Mouse (Mus musculus): ENCODE results near the gene Smyd3.

Smyd3 gene

DNA sequence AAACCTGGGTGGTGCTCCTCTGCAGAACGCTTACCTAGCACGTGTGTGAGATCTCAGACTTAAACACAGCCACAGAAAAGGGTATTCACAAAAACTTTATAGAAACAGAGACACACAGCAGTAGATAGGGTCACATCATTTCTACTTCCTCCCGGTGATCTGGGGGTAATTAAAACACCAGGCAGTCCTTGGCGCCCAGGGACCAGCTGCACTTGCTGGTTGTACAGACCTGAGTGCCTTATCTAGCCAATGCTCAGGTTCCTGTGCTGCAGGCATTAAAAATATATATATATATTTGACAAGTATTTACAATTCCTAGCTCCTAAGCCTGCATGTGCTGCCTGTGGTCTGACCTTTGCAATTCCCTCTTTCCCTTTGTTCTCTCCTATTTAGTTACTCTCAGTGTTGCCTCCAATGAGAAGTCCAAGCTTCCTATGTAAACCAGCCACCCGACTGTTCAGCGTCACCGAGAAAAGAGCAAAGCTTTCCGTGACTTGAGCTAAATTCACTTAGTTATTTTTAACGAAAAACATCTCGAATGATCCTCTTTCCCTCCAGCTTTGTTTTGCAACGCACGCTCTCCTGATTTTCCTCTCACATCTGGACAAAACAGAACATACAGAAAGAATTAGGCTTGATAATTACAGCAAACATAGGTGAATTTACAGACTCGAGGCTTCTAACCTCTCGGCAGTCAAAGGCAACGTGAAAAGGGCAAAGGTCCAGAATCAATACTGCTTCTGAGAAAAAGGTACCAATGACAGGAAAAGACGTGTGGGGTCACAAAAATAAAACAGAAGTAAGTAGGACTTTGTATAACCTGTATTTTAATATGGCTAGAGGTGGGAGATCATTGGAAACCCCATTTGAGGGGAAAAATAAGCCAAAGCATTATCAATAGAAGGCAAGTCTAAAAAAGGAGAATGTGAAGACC lies 409.8 kb downstream of the Smyd3 start:
- DNase-seq = no peak

DNA sequence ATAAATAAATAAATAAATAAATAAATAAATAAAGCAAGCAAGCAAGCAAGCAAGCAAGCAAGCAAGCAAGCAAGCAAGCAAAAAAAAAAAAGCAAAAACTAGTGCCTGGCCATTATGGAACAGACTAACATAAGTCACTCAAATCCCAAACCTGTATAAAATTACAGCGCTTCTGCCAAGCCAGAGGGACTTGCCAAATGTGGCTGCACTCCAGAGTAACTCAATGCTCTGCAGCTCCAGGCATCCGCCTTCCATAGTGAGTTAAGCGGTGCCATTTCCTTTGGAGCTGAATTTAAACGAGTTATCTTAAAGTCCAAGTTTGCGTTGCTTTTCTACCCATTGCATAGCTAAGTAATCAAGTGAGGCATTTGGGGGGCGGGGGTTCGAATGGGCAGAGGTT lies 410.6 kb downstream of the Smyd3 start:
- no peak for DNase-seq

DNA sequence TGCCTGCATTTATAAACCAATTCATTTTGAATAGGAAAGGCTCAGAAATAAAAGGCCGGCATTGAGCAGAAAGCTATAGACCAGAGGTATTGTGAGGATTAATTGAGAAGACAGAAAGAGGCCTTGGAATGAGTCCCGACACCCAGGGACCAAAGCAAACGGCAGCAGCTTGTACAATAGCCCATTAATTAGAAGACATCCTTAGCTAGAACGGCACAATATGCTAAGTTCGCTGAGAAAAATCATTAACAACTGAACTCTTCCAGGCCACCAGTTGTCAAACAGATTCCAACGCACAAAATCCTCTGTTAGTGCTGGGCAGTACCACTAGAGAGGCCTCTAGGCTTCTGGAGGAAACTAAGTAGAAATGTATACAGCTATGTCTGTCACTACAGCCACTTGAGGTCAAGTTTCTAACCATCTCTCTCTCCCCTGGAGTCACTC lies 411.1 kb downstream of the Smyd3 start:
- DNase-seq = no peak

DNA sequence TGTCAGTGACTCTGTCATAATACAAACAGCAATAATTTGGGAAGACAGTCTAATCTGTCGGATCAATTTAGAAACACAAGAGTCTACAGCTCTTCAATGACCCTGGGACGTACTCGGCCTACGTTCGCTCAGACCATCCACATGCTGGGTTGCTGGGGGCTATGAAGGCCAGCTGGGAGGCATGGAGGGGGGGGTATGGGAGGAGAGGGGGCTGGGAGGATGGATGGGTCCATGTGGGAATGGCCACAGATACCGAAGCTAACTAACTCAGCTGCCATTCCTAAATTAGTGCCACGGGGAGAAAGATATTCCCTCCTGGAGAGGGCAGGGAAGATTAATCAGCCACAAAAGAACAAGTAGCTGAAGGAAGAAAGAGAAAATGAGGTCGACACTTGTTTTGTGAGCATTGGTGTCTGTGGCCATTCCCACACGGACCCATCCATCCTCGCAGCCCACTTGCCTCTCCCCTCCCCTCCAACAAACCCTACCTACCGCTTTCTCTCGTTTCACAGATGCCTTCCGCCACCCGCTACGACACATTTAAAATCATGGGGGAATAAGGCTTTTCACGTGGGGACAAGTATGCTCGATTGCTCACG lies 411.6 kb downstream of the Smyd3 start:
- no peak for DNase-seq

DNA sequence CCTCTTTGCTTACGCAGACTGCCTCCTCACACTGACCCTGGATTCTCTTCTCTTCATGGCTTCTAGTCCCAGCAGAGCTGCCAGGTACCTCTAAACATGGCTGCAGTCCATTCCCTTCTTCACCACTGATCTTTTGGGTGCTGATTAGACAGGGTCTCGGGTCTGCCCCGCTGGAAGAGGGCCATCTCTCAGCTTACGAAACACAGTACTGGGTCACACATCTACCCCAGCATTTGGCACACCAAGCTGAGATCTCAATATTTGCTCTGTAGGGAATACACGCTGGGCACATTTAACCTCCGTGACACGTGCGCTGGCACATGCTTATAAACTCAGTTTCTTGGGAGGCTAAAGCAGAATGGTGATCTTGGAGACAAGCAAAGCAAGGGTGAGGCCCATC lies 413.4 kb downstream of the Smyd3 start:
- no peak for DNase-seq

DNA sequence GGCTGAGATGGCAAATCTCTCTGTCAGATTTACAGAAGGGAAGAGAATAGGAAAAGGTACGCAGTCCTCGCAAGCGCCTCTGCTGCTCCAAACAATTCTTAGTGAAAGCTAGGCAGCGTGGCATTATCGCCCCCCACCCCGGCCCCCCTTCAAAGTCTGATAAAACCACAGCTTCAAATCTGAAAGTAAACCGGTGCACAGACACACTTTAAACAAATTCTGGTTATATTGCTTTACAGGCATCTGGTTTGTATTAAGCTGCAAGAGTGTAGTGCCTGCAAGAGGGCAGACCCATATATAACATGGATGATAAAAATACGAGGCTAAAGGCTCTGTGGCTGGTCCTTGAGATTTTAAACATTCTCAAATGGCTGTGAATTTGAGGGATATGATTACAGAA lies 420.8 kb downstream of the Smyd3 start:
- no peak for DNase-seq

DNA sequence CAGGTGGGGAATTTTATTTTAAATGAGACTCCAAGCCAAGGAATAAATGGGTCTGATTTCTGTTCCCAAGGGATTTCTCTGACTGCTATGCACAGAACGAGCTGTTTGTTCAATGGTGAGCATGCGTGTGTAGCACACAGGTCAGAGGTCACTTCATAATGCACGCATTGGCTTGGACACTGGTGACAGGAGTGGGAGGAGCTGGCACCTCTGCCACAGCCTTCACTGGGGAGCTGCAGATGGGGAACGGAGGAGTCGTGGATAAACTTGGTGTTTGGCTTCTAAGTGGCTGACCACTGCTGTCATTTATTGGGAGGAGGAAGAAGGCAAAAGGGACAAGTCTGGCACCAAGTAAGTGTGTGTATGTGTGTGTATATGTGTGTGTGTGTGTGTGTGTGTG lies 421.5 kb downstream of the Smyd3 start:
- DNase-seq = no peak

DNA sequence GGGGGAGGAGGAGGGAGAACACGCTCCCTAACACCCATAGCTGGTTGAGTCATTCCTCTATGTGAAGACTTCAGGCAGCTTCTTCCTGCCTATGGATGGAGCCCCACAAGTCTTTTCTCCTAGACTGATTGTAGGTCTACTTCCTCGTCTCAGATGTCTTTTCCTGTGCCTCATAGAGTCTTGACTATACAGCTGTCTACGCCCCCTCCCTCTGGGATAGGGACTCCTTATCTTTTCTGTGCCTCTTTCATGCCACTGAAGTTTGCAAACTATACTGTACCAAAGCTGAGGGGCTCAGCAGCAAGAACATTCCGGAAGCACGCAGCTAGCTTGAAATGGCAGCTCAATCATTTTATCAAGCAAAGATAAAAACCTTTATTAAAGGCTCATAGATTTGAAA lies 428.7 kb downstream of the Smyd3 start:
- no peak for DNase-seq

DNA sequence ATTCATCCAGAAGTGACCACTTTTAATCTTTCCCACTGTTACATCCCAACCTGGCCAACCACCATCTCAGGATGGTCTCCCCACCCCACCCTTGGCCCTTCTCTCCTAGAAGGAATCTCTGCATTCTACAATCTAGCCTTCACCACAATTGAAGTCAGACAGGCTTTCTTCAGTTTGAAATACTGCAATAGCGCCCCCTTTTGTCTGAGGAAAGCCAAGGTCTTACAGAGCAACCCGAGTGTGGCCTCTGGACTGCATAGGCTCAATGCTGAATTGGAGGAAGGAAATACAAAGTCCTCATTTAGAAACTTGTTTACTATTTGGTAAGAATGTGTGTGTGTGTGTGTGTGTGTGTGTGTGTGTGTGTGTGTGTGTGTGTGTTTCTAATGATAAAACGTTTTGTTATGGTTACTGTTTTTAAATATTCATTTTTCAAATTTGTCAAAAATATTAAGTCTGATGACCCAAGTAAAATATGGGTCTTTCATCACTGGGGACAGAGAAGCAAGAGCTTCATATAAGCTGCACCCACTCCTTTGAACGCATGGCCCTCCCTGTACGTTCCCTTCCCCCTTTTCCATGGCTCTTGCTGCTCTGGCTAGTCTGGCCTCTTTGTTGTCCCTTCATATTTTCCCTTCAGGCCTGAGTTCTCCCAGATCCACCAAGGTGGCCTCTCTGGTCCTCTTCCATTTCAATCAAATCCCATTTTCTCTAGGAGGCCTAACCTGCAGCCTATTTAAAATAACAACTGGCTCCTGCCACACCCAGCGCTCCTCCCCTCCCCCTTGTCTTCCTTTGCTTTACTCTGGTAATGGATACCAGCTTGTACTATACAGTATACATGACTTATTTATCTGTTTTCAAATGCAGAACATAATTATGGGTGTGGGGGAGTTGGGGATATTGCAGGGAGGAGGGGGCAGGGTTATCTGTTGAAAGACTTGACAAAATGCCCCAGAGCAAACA lies 430.5 kb downstream of the Smyd3 start:
- no peak for DNase-seq

DNA sequence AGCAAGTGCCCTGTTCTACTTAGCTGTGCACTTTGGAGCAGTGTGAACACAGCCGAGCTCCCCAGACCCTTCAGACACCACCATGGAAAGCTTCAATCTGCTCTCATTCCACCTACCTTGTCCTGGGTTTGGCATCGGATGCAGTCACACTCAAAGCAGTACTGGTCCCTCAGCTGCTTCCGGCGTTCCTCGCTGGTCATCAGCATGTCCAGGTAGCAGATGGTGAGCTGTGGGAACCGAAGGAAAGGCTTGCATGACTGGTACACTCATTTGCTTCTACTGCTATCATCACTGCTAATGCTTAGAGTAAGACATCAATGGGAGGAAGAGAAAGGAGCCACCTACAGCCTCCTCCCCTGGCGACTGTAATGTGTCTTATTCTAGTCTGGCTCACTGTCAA lies 431.6 kb downstream of the Smyd3 start:
- no peak for DNase-seq

DNA sequence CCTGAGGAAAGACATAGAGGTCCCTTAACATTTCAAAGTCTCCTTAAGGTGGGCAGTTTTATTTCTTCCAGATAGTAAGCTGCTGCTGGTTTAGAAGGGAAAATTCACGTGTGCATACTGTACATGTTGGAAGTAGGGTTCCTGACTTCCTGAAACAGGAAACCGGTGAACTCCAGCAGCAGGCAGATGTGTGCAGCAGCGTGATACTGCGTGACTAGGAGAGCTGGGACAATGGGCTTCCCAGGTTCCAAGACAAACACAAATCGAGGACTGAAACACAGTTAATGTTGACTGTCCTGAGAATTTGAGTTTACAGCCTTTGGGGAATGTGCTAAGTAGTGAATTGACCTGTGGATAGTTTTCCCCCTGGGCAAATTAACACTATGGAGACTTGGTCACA lies 434.7 kb downstream of the Smyd3 start:
- DNase-seq = no peak

DNA sequence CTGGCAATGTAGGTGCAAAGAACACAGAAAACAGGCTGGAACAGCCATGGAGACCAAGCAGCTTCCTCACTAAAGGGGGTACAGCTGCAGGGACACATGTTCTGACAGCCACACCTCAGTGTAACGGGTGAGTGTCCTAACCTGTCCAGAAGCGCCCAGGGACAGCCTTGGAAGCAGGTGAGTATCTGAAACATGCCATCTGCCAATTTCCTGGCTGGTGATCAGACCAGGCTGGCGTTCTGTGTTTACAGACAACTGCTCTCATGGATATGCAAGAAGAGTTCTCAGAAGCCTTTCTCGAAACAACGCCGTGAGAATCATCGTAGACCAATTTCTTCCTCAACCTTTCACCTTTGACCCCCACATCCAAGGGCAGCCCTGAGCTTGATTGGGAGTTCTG lies 444.0 kb downstream of the Smyd3 start:
- DNase-seq = no peak

DNA sequence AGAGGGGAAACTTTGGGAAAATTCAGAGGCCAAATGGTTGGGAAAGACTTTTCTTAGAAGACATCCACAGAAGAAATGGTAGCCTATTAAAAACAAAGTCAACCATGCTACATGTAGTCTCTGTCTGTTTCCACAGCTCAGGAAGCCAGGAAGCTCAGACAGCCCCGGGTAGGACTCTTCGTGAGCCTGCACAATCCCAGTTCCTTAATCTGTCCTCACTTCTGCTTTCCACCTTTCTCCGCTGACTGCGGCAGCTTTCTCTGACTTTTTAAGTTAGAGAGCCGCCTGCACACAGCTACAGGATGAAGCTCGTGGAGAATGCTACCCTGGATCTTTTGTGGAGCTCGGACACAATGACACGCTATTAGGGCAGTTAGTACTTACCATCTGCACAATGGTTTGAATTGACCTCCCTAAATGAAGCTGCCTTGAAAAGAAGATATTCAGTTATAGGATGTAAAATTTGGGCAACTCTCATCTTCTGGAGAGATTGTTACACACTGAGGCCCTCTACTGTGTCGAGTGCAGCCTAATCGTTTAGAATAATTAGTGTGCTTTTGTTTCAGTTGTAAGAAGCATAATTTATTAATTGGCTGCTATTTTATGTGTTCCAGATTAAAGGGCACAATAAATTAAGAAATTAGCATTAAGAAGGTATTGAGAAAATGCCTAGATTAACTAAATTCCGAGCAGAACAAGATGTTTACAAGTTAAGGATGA lies 444.7 kb downstream of the Smyd3 start:
- DNase-seq = no peak

DNA sequence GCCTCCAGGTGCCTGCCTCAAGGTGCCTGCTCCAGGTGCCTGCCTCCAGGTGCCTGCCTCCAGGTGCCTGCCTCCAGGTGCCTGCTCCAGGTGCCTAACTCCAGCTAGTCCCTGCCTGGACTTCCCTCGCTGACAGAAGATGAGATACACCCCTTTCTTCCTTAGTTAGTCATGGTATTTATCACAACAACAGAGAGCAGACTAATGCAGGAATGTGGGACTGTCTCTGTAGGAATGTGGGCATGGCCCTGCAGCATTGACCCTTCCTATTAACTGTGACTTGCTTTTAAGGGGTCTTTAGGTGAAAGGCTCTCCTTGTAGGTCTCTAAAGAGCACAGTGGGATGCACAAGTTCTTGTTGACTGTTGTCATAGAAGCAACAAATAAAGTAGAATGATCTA lies 445.4 kb downstream of the Smyd3 start:
- no peak for DNase-seq

DNA sequence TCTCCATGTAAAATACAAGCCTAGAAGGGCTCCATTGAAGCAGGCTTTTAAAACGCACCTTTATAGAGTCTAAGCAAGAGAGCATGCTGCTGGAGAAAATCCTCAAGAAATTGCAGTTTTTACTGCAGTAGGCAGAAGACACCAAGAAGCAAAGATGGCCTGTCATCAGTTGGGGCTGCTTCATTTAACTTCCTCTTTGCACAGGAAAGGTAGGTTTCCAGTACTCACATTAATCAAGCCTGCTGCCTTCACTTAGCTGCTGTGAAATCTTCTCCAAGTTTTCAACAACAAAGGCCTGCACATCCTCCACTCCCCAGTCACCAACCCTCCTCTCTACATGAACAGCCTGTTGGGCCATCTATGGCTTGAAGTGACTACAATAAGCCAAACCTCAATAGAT lies 448.9 kb downstream of the Smyd3 start:
- DNase-seq = no peak

DNA sequence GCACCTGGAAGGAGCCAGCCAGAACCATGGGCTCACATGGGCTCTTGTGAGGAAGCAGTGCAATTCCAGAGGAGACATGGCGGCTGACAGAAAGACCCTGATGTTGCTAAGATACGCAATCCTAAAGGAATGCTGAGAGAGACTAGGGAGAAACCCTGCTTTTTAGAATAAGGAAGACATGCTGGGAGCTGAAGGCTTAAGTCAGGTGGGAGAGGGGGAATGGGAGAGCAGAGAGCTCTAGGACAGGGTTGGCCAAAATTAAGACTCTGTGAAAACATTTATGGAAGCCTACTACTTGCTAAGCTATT lies 452.6 kb downstream of the Smyd3 start:
- DNase-seq = no peak

DNA sequence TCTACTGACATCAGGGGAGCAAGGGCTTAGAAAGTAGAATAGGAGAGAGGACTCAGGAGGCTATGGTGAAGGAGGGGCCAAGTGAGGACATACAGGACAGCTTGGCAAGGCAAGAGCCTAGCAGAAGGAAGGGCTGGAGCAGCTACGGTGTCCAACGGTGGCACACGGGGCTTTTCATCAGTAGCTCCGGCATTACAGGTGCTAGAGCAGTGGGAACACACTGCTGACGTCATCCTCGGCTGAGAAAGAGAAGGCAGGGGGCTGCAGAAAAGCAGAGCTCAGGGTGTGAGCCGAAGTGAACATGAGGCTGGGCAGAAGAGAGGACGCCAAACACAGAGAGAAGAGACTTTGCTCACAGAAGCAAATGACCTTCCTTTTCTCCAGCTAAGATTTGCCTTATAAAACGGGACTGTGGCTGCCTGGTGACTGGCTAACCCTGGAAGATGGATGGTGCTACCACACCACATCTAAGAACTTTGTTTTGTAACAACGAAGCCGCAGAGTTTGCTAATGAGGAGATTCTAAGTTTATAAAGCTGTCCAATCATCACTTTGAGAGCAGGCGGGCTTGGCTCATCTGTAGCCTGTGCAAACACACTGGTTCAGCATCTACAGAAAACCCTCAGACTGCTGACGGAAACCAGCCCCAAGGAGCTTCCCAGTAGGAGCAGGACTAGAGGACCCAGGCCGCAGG lies 453.1 kb downstream of the Smyd3 start:
- no peak for DNase-seq

DNA sequence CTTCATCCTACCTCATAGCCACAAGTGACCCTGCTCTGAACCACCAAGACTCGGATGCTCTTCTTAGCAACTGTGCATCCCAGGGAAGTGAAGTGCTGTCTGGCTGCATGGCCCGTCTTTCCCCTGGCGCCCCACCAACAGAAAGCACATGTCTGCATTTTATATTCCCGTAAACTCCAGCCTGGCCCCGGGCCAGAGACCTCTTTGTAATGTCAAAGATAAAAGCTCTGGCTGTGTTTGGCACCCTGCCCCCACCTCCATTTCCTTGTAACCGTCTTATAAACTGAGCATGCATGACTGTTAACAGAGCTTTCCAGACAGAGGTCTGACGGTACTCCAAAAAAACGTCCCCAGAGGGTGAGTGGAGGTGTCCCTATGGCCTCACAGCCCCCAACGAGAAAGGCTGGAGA lies 456.1 kb downstream of the Smyd3 start:
- peak in 1 of 2 experiments; percentile 9 for DNase-seq

DNA sequence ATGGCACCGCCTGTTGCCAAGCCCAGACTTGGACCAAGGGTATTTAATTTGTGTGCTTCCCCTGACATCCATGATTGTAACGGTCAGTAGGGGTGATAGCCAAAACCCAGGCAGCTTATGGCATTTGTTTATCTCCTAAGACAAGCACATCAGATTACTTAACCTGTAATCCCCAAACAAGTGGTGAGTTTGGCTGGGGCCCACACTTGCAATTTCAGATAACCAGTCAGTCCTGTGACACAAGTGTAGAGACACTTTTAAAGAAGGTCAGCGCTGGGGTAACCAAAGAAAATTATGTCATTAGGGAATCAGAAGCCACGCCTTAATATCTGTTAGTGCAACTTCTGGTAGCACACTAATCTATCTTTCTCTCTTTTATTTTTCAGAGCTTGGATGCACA lies 456.8 kb downstream of the Smyd3 start:
- no peak for DNase-seq

DNA sequence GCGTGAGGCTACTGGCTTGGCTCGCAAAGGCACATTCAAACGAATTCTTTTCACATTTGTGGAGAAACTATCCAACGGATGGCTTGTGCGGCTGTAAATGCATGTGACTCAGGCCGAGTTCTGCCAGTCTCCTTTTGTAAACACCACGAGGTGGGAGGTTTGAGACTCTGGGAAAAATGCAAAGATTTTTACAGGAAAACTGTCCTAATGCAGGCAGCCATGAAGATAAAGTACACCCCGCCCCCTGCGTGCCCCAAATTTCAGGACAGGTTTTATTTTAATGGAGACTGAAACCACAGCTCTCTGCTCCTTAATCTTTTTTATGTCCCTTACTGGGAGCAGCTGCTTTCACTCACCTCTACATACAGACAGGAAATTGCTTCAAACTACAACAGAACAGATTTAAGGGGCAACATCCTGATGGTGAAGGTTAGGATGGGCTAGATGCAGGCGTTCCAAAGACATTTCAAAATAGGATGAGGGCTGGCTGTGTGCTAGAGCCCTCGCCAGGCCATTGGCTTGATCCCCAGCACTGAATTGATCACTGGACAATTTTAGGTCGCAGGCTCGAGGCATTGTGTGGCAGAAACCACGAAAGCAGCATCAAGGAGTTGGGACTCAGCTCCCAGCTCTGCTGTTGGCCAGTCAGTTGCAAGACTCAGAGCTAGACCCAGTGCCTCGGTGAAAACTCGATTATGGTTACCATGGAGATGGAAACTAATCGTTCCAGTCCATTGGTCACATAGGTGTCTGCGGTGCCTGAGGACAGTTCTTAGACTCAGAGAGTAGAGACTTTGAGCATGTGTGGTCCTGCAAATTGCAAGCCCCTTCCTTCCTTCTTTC lies 457.5 kb downstream of the Smyd3 start:
- no peak for DNase-seq

Data from spleen, adult 18-20 months (tissue).